Mouse (Mus musculus) thymus, adult 2 months (tissue): ENCODE measurements at regions not wholly inside any gene's neighbourhood (a gene's known extent, or its start where the extent isn't known, plus 50 kb on each side); places are given as distances from the start of the nearest gene placed in this dataset.
"Not testable (repeated sequence)": the region's sequence is repeated elsewhere in the genome, so short reads cannot be mapped to it uniquely, and the experiment has no call there.

Experiments
- DNase-seq: peaks from one replicate; pipeline ENCODE4 v3.0.0; 2021
- H3K27ac ChIP-seq: fragments of 200-500 bp; 2 replicates; pipeline ENCODE4 v1.5.1; 2012; ENCODE audit warnings: low read length, control low read depth; ENCODE audit not compliant: control insufficient read depth, insufficient read depth
- H3K27me3 ChIP-seq: fragments of 200-500 bp; 2 replicates; pipeline ENCODE4 v1.6.1; 2012; ENCODE audit warnings: mild to moderate bottlenecking, low read length, moderate library complexity, mixed read lengths; ENCODE audit not compliant: control insufficient read depth, insufficient read depth
- H3K36me3 ChIP-seq: fragments of 200-500 bp; 2 replicates; pipeline ENCODE4 v1.6.1; 2012; ENCODE audit warnings: mild to moderate bottlenecking, low read length, moderate library complexity; ENCODE audit not compliant: control insufficient read depth, insufficient read depth
- H3K4me1 ChIP-seq: fragments of 200-500 bp; replicated peaks from 2 replicates; pipeline ENCODE4 v1.6.1; 2012; ENCODE audit warnings: low read length; ENCODE audit not compliant: control insufficient read depth, insufficient read depth
- H3K4me3 ChIP-seq: fragments of 200-500 bp; 2 replicates; pipeline ENCODE4 v1.5.1; 2012; ENCODE audit warnings: mild to moderate bottlenecking, low read length, control low read depth, moderate library complexity; ENCODE audit not compliant: control insufficient read depth, insufficient read depth
- CTCF ChIP-seq: fragments of 200-500 bp; IDR thresholded peaks from 2 replicates; pipeline ENCODE4 v1.5.1; 2012; ENCODE audit warnings: mild to moderate bottlenecking, control low read depth, low read length, moderate library complexity, borderline replicate concordance; ENCODE audit not compliant: control insufficient read depth, poor library complexity, insufficient read depth; ENCODE audit errors: extremely low read depth
- POLR2A ChIP-seq: fragments of 200-500 bp; IDR thresholded peaks from 2 replicates; pipeline ENCODE4 v1.6.1; 2012; ENCODE audit warnings: mild to moderate bottlenecking, low read length, control low read depth, moderate library complexity; ENCODE audit not compliant: control insufficient read depth, poor library complexity, insufficient read depth; ENCODE audit errors: extremely low read depth
- WGBS: fragments of 180-500 bp; shearing (Covaris S2); methylation state at CpG from one replicate; pipeline ENCODE4 v1.1.7; 2018; 5-methylcytosine and 5-hydroxymethylcytosine counted together

DNA sequence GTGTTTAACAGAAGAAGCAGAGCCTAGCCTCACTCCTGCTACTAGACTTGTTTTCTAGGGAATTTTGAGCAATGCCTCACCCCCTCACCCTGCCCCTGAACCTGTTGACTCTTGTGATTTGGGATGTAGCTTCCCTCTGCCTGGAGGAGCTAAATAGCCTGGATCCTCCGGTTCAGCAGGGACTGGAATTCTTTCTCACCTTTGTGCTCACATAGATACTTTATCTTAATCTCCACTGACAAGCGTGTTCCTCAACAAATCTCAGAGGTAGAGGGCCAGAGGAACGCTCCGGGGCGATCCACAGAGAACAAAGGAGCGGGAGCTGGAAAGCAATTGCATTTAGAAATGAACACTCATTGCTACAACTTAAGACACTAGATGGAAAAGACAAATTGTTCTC lies 85.6 kb upstream of the Usp25 start:
- WGBS, result 93% methylated on average over 6 of the region's 6 CpGs
- H3K4me3 ChIP-seq, result no peak overlapping the region
- no peak for TF ChIP-seq POLR2A
- no peak for TF ChIP-seq CTCF
- H3K27me3 ChIP-seq, result no peaks in the 10 kb centered on the region
- no peaks in the 10 kb centered on the region for H3K36me3 ChIP-seq
- DNase-seq, result no peak
- no peaks in the 10 kb centered on the region for H3K4me1 ChIP-seq
- H3K27ac ChIP-seq, result no peak overlapping the region

DNA sequence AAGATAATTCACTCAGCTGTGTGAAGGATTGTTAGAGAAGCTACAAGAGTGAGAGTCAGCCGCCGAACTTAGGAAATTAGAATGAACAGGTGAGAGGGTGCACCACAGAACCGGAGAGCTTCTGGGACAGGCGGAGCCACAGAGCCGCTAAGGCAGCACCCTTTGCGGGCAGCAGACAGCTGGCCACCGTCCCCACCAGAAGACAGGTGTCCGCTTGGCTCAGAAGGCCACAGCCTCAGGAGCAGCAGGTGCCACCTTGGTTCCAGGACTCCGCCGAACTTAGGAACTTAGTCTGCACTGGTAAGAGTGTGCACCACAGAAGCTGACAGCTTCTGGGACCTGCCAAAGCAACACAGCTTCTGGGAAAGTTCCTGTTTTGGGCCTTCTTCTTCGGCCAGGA lies 93.4 kb upstream of the Usp25 start:
- H3K4me3 ChIP-seq, DNase-seq, H3K27ac ChIP-seq, H3K4me1 ChIP-seq, H3K36me3 ChIP-seq, H3K27me3 ChIP-seq: not testable (repeated sequence)
- 97% methylated on average over 11 of the region's 11 CpGs for WGBS

DNA sequence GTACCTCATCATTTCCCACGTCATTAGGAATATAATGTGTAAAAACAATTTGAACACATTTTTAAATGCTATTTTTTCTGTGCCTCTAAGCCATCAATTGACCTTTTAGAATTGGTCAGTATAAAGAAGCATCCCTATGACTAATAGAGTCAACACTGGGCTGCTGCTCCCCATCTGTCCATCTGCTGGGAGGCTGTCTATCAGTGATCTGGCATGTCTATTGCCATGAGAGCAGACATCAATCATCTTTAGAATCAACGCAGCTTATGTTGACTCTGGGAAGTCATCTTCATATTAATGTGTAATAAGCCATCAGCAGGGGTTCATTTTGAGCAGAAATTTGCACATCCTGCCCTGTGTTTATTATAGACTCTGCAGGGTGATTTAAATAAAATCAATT lies 94.9 kb upstream of the Usp25 start:
- no peaks in the 10 kb centered on the region for H3K27me3 ChIP-seq
- no peaks in the 10 kb centered on the region for H3K4me1 ChIP-seq
- TF ChIP-seq POLR2A (no peak), CTCF (no peak)
- no peak overlapping the region for H3K27ac ChIP-seq
- DNase-seq, result no peak
- WGBS, result 91% methylated on average over 2 of the region's 2 CpGs
- no peak overlapping the region for H3K4me3 ChIP-seq
- H3K36me3 ChIP-seq, result no peaks in the 10 kb centered on the region

DNA sequence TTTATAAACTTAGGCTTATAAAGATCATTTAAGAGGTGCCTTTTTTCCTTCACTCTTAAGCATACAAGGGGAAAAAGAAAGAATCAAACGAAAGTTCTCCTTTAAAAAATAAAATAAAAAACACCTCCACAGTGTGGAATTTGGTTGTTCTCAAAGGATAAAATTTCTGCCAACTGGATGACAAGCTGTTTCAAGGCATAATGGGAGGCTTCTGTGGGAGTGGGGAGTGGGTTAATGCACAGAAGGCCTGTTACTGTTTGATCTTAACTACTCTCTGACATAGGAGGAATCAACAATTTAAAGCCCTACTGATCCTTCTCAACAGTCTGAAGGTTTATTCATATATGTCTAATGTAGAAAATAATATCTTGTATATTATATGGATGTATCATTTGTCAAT lies 99.2 kb upstream of the Usp25 start:
- 83% methylated on average over 1 of the region's 1 CpGs for WGBS
- TF ChIP-seq POLR2A (no peak), CTCF (no peak)

DNA sequence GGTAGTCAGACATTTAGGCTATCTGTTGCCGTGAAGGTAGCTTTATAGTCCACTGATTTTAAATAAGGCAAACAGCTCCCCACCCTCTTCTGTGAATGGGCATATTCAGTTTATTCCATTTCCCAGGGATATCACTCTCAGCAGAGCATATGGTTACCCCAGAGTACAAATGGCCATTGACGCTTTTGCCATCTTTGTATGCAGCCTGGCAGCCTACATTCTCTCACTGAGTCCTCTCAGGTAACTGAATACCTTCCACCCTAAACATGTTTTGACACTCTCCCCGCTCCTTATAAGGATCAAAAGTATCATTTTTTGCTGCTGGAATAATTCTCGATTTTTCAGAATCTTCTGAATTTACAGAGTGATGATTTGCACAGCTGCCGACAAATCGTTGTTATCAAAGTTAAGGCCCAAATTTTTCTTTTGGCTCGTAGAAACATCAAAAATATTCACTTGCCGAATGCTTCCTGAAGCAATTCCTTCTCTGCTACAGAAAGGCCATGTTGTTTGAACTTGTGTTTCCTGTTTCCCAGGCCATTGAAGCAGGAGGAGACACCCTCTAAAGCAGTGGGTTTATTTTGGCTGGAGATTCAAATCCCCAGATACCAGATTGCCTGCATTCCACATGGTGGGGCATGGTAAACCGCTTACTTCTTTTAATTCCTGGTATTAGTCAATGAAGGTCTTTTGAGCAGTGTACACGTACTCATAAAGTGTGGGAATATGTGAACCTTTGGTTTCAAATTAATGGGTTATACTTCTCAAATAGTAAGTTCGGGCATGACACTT lies 108.1 kb upstream of the Usp25 start:
- Histone ChIP-seq H3K4me1 (no peaks in the 10 kb centered on the region), H3K27ac (no peak overlapping the region), H3K27me3 (no peaks in the 10 kb centered on the region), H3K36me3 (no peaks in the 10 kb centered on the region), H3K4me3 (no peak overlapping the region)
- TF ChIP-seq POLR2A (no peak), CTCF (no peak)
- no peak for DNase-seq
- 93% methylated on average over 11 of the region's 11 CpGs for WGBS

More for the DNA sequence above, 99.2 kb upstream of the Usp25 start:
- Histone ChIP-seq H3K27me3 (no peaks in the 10 kb centered on the region), H3K36me3 (no peaks in the 10 kb centered on the region), H3K27ac (no peak overlapping the region), H3K4me1 (no peaks in the 10 kb centered on the region), H3K4me3 (no peak overlapping the region)
- no peak for DNase-seq

DNA sequence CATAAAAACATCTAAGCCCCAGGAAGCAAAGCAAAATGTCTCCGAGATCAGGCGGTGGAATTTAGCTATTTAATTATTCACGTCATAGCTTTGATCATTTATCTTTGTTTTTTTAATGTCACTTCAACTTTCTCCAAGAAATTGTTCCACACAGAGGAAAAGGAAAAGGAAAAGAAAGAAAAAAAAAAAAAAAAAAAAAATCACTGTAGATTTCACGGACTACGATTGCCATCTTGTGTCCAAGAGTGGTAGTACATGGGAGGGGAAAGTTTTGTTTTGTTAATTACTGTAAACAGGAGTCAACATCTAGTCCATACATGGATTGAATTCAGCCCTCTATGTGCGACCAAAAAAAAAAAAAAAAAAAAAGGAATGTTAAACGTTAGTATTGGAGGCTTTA lies 114.4 kb upstream of the Usp25 start:
- no peak overlapping the region for H3K4me3 ChIP-seq
- no peaks in the 10 kb centered on the region for H3K36me3 ChIP-seq
- WGBS, result 24% methylated on average over 7 of the region's 7 CpGs
- no peak for TF ChIP-seq POLR2A
- TF ChIP-seq CTCF, result no peak
- peak; percentile 12 for DNase-seq
- no peak overlapping the region for H3K27ac ChIP-seq
- no peaks in the 10 kb centered on the region for H3K4me1 ChIP-seq
- no peaks in the 10 kb centered on the region for H3K27me3 ChIP-seq

DNA sequence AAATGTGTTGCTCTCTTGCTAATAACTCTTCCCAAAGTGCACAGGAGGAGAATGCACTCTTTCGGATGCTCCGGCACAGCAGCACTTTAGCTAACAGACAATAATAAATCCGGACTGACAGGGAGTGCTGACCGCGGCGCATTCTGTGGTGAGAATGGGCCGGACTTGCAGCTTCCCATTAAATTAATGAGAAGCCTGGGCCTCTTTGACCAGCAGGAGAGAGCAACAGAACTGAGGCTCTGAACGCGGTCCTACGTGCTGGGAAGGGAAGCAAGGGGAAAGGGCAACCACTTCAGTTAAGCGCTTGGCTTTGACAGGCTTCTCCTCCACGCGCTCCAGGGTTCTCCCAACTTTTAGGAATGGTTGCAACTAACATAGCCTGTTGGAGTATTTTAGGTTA lies 117.2 kb upstream of the Usp25 start:
- TF ChIP-seq POLR2A (no peak), CTCF (no peak)
- no peak for DNase-seq

More for the DNA sequence above, 117.2 kb upstream of the Usp25 start:
- Histone ChIP-seq H3K27ac (no peak overlapping the region), H3K36me3 (no peaks in the 10 kb centered on the region), H3K4me1 (no peaks in the 10 kb centered on the region), H3K27me3 (no peaks in the 10 kb centered on the region), H3K4me3 (no peak overlapping the region)
- 69% methylated on average over 13 of the region's 13 CpGs for WGBS
